Mouse (Mus musculus) T-helper 17 cell (primary cell): ENCODE data around the gene Gm31371.

Experiments
- in situ Hi-C, 2 experiments: fragments of 300-600 bp; cut with MboI, MseI; formaldehyde crosslinking; loops; 1 replicate in 1 of 2; 2 replicates in 1 of 2; pipeline ENCODE4 v1.15.1; 2025; ENCODE audit warnings: high pct_unique_total_duplicates in 2 of 2

Gm31371 gene

GRCm38 (mm10) chr8:19903092-19903491, at the start of gene Gm31371:
Gene Gm31371 (plus strand): TSS chr8:19903392.
- in situ Hi-C loops, result loop anchor here (25.0 kb wide), 5 partner anchors 266 to 1034 kb away; partner anchors contain the start of genes Gm45826 (in 2 of the 2) and AY761185 (in 1 of the 2)

- in situ Hi-C loops, result loop anchor here (5.0 to 25.0 kb wide), 6 partner anchors 169 to 1031 kb away; partner anchors contain the start of genes Gm45826 (in 2 of the 2) and AY761185 (in 1 of the 2)
These were observed 3.3 kb downstream of the Gm31371 start for GRCm38 (mm10) chr8:19906425-19907055.

GRCm38 (mm10) chr8:19908841-19909321, 5.7 kb downstream of the Gm31371 start:
- in situ Hi-C loops, result loop anchor here (5.0 to 25.0 kb wide), 6 partner anchors 172 to 1028 kb away; partner anchors contain the start of genes Gm45826 (in 2 of the 2) and AY761185 (in 1 of the 2)

DNA sequence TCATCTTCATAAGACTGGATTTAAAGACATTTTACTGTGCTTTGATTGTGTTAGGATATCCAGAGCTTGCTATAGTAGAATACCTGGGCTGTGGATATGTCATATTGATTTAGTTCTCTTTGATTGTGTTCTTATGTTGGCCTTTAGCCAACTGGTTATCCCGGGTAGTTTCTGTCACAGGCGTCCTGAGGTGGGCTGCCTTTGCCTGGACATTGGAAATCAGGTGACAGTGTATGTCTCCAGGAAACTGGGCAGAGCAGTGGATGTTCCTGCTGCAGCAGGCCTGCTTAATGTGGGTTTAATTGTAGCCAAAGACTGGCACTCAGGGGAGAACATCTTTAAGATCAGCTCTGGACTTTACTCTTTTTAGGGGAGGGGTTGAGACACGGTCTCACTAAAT, 15.9 kb downstream of the Gm31371 start:
- in situ Hi-C loops, result loop anchor here (10.0 to 25.0 kb wide), 7 partner anchors 282 to 1018 kb away; partner anchors contain the start of genes Gm45826 (in 2 of the 2) and AY761185 (in 1 of the 2)

DNA sequence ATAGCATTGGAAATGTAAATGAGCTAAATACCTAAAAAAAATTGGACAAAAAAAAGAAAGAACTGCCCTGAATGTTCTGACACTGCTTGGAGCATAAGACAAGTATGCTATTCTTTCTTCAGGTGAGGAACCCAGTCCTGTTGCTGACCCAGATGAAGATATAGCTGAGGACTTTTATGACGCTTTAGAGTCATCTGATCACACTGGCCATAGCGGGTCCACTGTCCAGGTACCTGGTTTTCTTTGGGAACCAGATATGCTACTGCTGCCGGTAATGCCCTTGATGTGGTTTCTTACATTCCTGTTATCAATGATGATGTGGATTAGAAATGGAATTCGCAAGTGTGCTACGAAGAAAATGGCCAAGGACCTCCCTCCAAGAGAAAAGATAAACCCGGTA, 31.1 kb downstream of the Gm31371 start:
- in situ Hi-C loops, result loop anchor here in 1 of 2 experiments (5.0 kb wide), 1 partner anchor 578 kb away; no protein-coding TSS in a partner anchor

- in situ Hi-C loops, result loop anchor here in 1 of 2 experiments (5.0 kb wide), 2 partner anchors 392 to 592 kb away; no protein-coding TSS in a partner anchor
These were observed 32.4 kb downstream of the Gm31371 start for GRCm38 (mm10) chr8:19935541-19936030.

DNA sequence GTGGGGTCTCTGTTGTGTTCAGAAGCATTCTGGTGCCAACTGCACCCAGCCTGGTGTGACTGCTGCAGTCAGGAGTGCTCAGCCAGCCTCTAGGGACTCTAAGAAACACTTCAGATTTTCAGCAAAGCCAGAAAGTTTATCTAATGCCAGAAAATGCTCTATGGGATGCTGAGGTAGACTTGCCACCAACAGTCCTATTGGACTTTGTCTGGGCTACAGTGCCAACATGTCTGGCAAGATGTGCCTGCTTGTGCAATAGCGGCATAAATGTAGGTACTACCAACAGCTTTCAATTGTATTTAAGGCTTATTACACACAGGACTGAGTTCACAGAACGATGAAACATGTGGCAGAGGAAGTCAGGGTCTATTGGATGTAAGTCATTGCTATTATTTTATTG, 57.7 kb downstream of the Gm31371 start:
- in situ Hi-C loops, result loop anchor here (5.0 kb wide), 2 partner anchors 194 to 351 kb away; no protein-coding TSS in a partner anchor

GRCm38 (mm10) chr8:19963766-19964165, 60.6 kb downstream of the Gm31371 start:
- in situ Hi-C loops, result loop anchor here (5.0 kb wide), 2 partner anchors 196 to 349 kb away; no protein-coding TSS in a partner anchor

- in situ Hi-C loops, result loop anchor here (5.0 kb wide), 2 partner anchors 139 to 569 kb away; no protein-coding TSS in a partner anchor
These were observed 65.0 kb downstream of the Gm31371 start for GRCm38 (mm10) chr8:19968151-19968550.

GRCm38 (mm10) chr8:19975237-19975636, 72.0 kb downstream of the Gm31371 start:
- in situ Hi-C loops, result loop anchor here (5.0 kb wide), 4 partner anchors 322 to 457 kb away; no protein-coding TSS in a partner anchor
